Mouse (Mus musculus) heart, adult 2 months (tissue): Measurements from ENCODE around the gene Hist1h4c.

Source experiments
- CTCF ChIP-seq: fragments of 200-600 bp; IDR thresholded peaks from 2 replicates; pipeline ENCODE4 v1.8.1; 2022; ENCODE audit warnings: antibody characterized with exemption, mild to moderate bottlenecking, moderate library complexity
- EP300 ChIP-seq: fragments of 200-500 bp; IDR thresholded peaks from 2 replicates; pipeline ENCODE4 v1.6.1; 2011; ENCODE audit warnings: low read depth, low read length, control low read depth; ENCODE audit not compliant: insufficient read depth
- POLR2A ChIP-seq: fragments of 200-500 bp; IDR thresholded peaks from 2 replicates; pipeline ENCODE4 v1.6.1; 2011; ENCODE audit warnings: mild to moderate bottlenecking, low read depth, low read length, control low read depth; ENCODE audit not compliant: insufficient read depth

- no peak for TF ChIP-seq CTCF
- no peak for TF ChIP-seq POLR2A
- TF ChIP-seq EP300 = no peak
Observed at GRCm38 (mm10) chr13:23729192-23729525, 30.9 kb upstream of the Hist1h4c start.
